Mouse (Mus musculus): ENCODE data around the gene Pde5a. TPM values are rescaled to one million over a fixed set of nuclear protein-coding genes. Genes with fewer than 3 reads are reported as not detected.
A peak's percentile ranks its signal among the peaks of the same experiment; 100 is the strongest.

The Pde5a gene
- total RNA-seq, 2 experiments from 2014 or later, result 12.6 to 13.3 TPM

- intact Hi-C loops (cut with DNase I), result no loop called here
- DNase-seq (ENCODE audit: low spot score in 2 of 2), result no peak
Measured at GRCm38 (mm10) chr3:122898254-122898653, 169.5 kb downstream of the Pde5a start.

- intact Hi-C loops (cut with DNase I), result loop anchor here (2.0 to 10.0 kb wide), 3 partner anchors 117 to 599 kb away; no protein-coding TSS in a partner anchor
- peak; percentile 23 to 70 for DNase-seq (ENCODE audit: low spot score in 2 of 2)
Measured at GRCm38 (mm10) chr3:122903746-122904433, 175.1 kb downstream of the Pde5a start.

GRCm38 (mm10) chr3:122907841-122908240 is 179.1 kb downstream of the Pde5a start:
- DNase-seq (ENCODE audit: low spot score in 2 of 2), result no peak
- intact Hi-C loops (cut with DNase I), result loop anchor here (10.0 kb wide), 1 partner anchor 603 kb away; no protein-coding TSS in a partner anchor

Other genes with a start within 250 kb of the Pde5a start
- 100 to 1,000 TPM; 110 to 118 TPM for gene Fnbp1l, start 109.2 kb upstream of the Pde5a start, total RNA-seq (2021)
- not detected for gene Fabp2, start 166.1 kb downstream of the Pde5a start, total RNA-seq (2021)
- gene Gm10959, start 190.4 kb downstream of the Pde5a start, total RNA-seq (2021), result not detected
- gene 1810037I17Rik, start 195.3 kb downstream of the Pde5a start, total RNA-seq (2021), result 10 to 100 TPM; 59.0 to 61.3 TPM

All from left cerebral cortex, postnatal 25 days (tissue).